Mouse (Mus musculus) lung, postnatal 0 days (tissue): Measurements from ENCODE around the gene Kantr.

Source experiments
- CTCF ChIP-seq: IDR thresholded peaks from 2 replicates; pipeline ENCODE4 v1.5.1; 2016; ENCODE audit warnings: antibody characterized with exemption, mild to moderate bottlenecking
- EP300 ChIP-seq: IDR thresholded peaks from 2 replicates; pipeline ENCODE4 v1.6.1; 2016; ENCODE audit warnings: antibody characterized with exemption, mild to moderate bottlenecking, control low read depth

- TF ChIP-seq CTCF (no peak), EP300 (no peak; the same call in 1 of the 2 replicates)
Observed at GRCm38 (mm10) chrX:152342358-152342901, 15.1 kb upstream of the Kantr start, which contains the start of gene Tspyl2.
